Mouse (Mus musculus) thymus, adult 2 months (tissue): ENCODE data around the gene 9430038I01Rik.

ENCODE experiments used
- CTCF ChIP-seq: fragments of 200-500 bp; IDR thresholded peaks from 2 replicates; pipeline ENCODE4 v1.5.1; 2012; ENCODE audit warnings: mild to moderate bottlenecking, control low read depth, low read length, moderate library complexity, borderline replicate concordance; ENCODE audit not compliant: control insufficient read depth, poor library complexity, insufficient read depth; ENCODE audit errors: extremely low read depth
- POLR2A ChIP-seq: fragments of 200-500 bp; IDR thresholded peaks from 2 replicates; pipeline ENCODE4 v1.6.1; 2012; ENCODE audit warnings: mild to moderate bottlenecking, low read length, control low read depth, moderate library complexity; ENCODE audit not compliant: control insufficient read depth, poor library complexity, insufficient read depth; ENCODE audit errors: extremely low read depth

GRCm38 (mm10) chr7:137370175-137370574 is 40.4 kb downstream of the 9430038I01Rik start:
- no peak for TF ChIP-seq CTCF
- no peak for TF ChIP-seq POLR2A
